8 mouse cellular contexts compared by ENCODE assay signal in the genomic region with DNA sequence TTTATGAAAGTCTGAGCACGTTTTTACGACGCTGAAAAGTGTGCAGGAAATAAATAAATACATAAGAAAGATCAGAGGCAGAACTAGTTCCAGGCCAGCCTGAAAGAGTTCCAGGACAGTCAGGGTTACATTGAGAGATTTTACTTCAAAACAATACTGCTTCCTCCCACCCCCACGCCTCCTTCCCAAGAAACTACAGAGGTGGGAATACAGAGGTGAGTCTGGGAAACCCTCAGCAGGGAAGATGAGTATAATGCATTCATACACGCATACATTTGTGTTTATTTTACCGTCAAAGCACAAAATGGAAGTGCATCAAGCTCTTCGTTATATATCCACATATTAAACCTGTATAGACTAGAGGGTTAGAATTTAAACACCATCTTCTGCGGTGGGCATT. TPM values are rescaled to one million over a fixed set of nuclear protein-coding genes. Genes with fewer than 3 reads are reported as not detected.
DNase-seq lines count a peak whose midpoint lies in the region; ATAC-seq lines count a peak whose summit lies in the region.

No protein-coding gene starts in this region.

- H3K4me1 ChIP-seq in lung, embryonic 15.5 days: peaks cover 34% of the 10 kb centered on the region
- peaks cover 41% of the 10 kb centered on the region for H3K4me1 ChIP-seq in hindbrain, embryonic 12.5 days

- ATAC-seq in lung, embryonic 15.5 days (ENCODE audit: borderline replicate concordance, extremely low read depth, low FRiP score, low TSS enrichment): no peak
- peak; percentile 9 for ATAC-seq in hindbrain, embryonic 12.5 days (ENCODE audit: low FRiP score)

- no peaks in the 10 kb centered on the region for H3K27me3 ChIP-seq in lung, embryonic 15.5 days
- H3K27me3 ChIP-seq in hindbrain, embryonic 12.5 days: no peaks in the 10 kb centered on the region

- H3K4me3 ChIP-seq in lung, embryonic 15.5 days: peak overlapping the region; percentile 60
- peak overlapping the region; percentile 74 for H3K4me3 ChIP-seq in hindbrain, embryonic 12.5 days

- DNase-seq in lung, postnatal 4 days: no peak
- DNase-seq in cerebellum, postnatal 14 days: peak; percentile 42 to 50
- DNase-seq in lung, postnatal 10 days: peak; percentile 36
- no peak for DNase-seq in urinary bladder, postnatal 10 days (ENCODE audit: low spot score)
- no peak for DNase-seq in gastrocnemius, postnatal 10 days
- DNase-seq in gastrocnemius, adult 18-20 months (ENCODE audit: low spot score): no peak

- H3K9ac ChIP-seq in lung, embryonic 15.5 days: peak overlapping the region; percentile 97
- H3K9ac ChIP-seq in hindbrain, embryonic 12.5 days: peak overlapping the region; percentile 98

- peak overlapping the region; percentile 100 for H3K27ac ChIP-seq in lung, embryonic 15.5 days
- peak overlapping the region; percentile 100 for H3K27ac ChIP-seq in hindbrain, embryonic 12.5 days

- no peaks in the 10 kb centered on the region for H3K36me3 ChIP-seq in lung, embryonic 15.5 days
- no peaks in the 10 kb centered on the region for H3K36me3 ChIP-seq in hindbrain, embryonic 12.5 days

- H3K4me2 ChIP-seq in lung, embryonic 15.5 days: peak overlapping the region; percentile 68
- peak overlapping the region; percentile 61 for H3K4me2 ChIP-seq in hindbrain, embryonic 12.5 days (replicated peaks)

- H3K9me3 ChIP-seq in lung, embryonic 15.5 days: no peaks in the 10 kb centered on the region
- H3K9me3 ChIP-seq in hindbrain, embryonic 12.5 days (replicated peaks): no peaks in the 10 kb centered on the region

- WGBS in lung, embryonic 15.5 days: under 1% methylated on average over 8 of the region's 8 CpGs
- 2% methylated on average over 8 of the region's 8 CpGs for WGBS in hindbrain, embryonic 12.5 days

RNA-seq across cellular contexts. Expression of gene Etv6, which starts 1.1 kb away (rescaled TPM):
- polyA plus RNA-seq in lung, embryonic 15.5 days (2015; fragmentation: Nextera tagmentation; extraction: Ambion mirVana): 14.5 and 14.7 TPM in 2 replicates
- polyA plus RNA-seq in hindbrain, embryonic 12.5 days (2016; fragmentation: Nextera tagmentation; extraction: Ambion mirVana): 11.7 and 13.1 TPM in 2 replicates
- total RNA-seq in gastrocnemius, postnatal 10 days (2021): 10 to 100 TPM; 12.9 to 14.0 TPM
- total RNA-seq in gastrocnemius, adult 18-20 months (2021): 1 to 10 TPM; 5.7 to 9.4 TPM

Comparison
In these comparisons a context has a peak if more than half of its experiments do, and no peak if none do; other contexts are left out.
1. DNase-seq: peak in cerebellum, postnatal 14 days (2 of 2) and lung, postnatal 10 days (single experiment); none in lung, postnatal 4 days (0 of 2), urinary bladder, postnatal 10 days (single experiment), gastrocnemius, postnatal 10 days (single experiment) and gastrocnemius, adult 18-20 months (single experiment).